Mouse (Mus musculus): ENCODE results near the gene Ywhag. TPM values are rescaled to one million over a fixed set of nuclear protein-coding genes. Genes with fewer than 3 reads are reported as not detected.

The Ywhag gene
- total RNA-seq, 2 experiments from 2014 or later = 1,218 to 1,292 TPM

DNA sequence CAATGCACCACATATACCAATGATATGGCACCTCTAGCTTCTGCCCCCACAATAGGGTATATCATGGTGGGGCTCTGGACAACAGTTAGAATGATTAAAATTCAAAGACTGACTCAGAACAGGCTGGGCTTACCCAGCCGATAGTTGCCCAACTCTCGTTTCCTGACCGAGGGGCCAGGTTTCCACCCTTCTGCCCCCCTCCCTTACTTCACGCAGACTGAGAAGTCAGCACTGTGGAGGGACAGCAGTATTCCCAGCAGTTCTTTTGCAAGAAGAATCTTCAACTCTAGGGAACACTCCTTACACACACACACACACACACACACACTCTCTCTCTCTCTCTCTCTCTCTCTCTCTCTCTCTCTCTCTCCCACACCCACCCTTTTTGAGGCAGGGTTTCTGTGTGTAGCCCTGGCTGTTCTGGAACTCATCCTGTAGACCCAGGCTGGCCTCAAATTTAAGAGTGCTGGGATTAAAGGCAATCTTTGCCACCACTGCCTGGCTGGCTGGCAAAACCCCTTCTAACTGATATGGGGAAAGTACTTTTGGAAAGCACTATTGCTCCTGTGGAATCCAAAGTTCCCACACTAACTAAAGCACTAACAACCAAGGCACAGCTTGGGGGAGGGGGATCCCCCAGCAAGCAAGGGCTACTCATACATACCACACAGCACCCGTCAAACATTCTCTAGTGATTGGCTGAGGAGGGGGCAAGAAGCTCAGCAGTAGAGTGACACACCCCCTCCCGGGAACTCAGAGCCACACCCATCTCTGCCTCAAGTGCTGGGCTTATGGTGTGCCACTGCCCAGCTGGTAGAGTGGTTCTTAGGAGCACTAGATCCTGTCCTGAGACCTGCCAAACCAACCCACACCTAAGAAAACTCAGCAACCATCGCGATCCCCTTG is 28.8 kb downstream of the Ywhag start:
- H3K4me3 ChIP-seq = no peak overlapping the region
- no peak for TF ChIP-seq CTCF (conservative IDR thresholded peaks at IDR 0.05)
- H3K27ac ChIP-seq = peak overlapping the region; percentile 92; the same call in 1 of the 2 replicates
- no peak for DNase-seq (ENCODE audit: low spot score in 2 of 2)

DNA sequence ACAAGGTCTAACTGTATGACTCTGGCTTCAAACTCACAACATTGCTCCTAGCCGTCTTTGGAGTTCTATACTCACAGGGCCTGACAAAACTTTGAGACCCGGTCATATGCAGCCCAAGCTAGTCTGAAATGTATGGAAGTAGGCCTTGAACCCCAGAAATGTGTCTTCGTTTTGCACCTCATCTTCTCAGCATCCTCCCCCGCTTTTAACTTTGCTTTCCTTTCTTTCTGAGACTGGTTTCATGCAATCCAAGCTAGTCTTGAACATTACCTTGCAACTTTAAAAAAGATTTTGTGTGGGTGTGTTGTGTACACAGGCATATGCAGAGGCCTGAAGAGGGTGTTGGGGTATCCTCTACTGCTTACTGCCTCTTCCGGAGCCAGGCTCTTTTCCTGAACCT is 30.2 kb downstream of the Ywhag start:
- TF ChIP-seq CTCF (conservative IDR thresholded peaks at IDR 0.05) = no peak
- H3K27ac ChIP-seq = peak overlapping the region; percentile 92
- peak overlapping the region; percentile 57 for H3K4me3 ChIP-seq
- DNase-seq (ENCODE audit: low spot score in 2 of 2) = no peak

DNA sequence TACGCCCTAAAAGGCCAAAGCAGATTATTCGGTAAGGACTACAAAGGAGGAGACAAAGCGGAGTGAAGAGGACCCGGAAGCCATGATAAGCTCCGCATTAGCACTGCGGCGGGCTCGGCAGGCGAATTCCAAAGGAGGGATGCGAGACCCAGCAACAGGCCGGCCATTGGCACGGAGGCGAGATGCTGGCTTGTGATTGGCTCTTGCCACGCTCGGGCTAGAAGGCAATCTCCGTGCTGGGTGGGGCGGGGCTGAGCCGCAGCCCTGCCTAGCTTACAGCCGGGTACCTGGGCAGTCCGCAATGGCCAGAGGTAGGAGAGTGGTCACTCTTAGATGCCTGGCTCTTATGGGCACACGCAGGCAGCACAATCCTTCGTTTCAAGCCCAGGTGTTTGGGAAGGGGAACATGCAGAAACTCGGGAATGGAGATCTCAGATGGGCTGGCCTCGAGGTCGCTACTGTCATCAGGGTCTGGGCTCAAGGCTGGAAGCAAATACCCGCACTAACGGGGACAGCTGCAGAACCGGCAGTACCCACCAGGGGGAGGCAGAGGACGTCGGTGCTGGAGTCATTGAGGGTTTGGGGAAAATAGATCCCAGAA is 30.8 kb downstream of the Ywhag start:
- H3K27ac ChIP-seq = peak overlapping the region; percentile 92

DNA sequence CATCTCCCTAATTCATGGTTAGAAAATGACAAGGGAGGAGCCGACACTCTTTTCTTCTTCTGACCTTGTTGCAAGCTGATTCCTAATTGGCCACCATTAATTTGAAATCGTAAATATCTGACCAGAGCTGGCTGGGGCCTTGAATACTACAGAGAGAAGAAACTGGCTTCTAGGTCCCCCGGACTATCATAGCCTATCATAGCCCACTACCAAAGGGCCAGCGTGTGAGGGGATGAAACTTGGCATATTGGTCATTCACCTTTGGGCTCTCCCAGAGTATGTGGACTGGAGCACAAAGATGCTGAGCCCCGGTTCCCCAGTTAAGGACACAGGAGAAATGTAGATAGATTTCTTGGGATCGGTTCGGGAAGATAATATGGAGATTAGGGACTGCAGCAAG is 31.4 kb downstream of the Ywhag start:
- TF ChIP-seq CTCF (conservative IDR thresholded peaks at IDR 0.05) = no peak
- no peak for DNase-seq (ENCODE audit: low spot score in 2 of 2)
- Histone ChIP-seq H3K4me3 (peak overlapping the region; percentile 57), H3K27ac (peak overlapping the region; percentile 92)

More for the DNA sequence above, 30.8 kb downstream of the Ywhag start:
- DNase-seq (ENCODE audit: low spot score in 2 of 2) = peak; percentile 95 to 98
- TF ChIP-seq CTCF (conservative IDR thresholded peaks at IDR 0.05) = peak; percentile 99
- peak overlapping the region; percentile 57 for H3K4me3 ChIP-seq

DNA sequence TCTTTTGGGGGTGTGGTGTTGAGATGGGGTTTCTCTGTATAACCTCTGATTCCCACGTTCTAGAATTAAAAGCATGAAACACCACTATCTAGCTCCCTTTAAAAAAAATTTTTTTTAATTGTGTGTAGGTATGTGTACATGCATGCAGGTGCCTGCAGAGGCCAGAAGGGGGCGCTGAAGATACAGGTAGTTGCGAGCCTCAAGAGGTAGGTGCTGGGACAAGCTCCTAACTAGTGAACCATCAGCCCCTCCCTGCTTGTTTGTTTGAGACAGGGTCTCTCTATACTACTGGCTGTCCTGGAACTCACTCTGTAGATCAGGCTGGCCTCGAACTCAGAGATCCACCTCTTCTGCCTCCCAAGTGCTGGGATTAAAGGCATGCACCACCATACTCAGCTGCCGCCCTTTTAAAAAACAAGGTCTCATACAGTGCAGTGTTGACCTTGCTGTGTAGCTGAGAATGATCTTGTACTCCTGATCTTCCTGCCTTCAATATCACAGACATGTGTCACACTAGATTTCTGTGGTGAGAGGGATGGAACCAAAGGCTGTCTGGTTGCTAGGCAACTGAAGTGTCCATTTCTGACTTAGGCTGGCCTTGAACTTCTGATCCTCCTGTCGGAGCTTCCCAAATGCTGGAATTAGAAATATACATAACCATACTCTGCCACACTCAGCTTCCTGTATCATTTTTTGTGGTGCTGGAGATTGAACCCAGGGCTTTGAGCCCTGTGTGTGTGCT is 32.9 kb downstream of the Ywhag start:
- Histone ChIP-seq H3K4me3 (no peak overlapping the region), H3K27ac (no peak overlapping the region)
- no peak for DNase-seq (ENCODE audit: low spot score in 2 of 2)
- TF ChIP-seq CTCF (conservative IDR thresholded peaks at IDR 0.05) = peak; percentile 65

- DNase-seq (ENCODE audit: low spot score in 2 of 2) = no peak
- Histone ChIP-seq H3K27ac (no peak overlapping the region), H3K4me3 (no peak overlapping the region)
- TF ChIP-seq CTCF (conservative IDR thresholded peaks at IDR 0.05) = peak; percentile 66
Measured at GRCm38 (mm10) chr5:135900701-135901100, 33.7 kb downstream of the Ywhag start.

DNA sequence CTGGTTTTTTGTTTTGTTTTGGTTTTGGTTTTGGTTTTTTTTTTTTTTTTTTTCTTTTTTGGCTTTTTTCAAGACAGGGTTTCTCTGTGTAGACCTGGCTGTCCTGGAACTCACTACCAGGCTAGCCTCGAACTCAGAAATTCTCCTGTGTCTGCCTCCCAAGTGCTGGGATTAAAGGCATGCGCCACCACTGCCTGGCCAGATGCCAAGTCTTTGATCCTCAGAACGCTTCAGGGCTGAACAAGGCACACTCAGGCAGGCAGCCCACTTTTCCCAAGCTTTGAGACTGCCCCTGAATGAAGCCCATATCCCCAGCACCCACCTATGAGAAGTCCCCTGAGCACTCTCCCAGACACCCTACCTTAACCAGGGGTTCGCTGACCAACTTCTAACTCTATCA is 34.6 kb downstream of the Ywhag start:
- TF ChIP-seq CTCF (conservative IDR thresholded peaks at IDR 0.05) = no peak
- no peak for DNase-seq (ENCODE audit: low spot score in 2 of 2)
- Histone ChIP-seq H3K4me3 (no peak overlapping the region), H3K27ac (no peak overlapping the region)

DNA sequence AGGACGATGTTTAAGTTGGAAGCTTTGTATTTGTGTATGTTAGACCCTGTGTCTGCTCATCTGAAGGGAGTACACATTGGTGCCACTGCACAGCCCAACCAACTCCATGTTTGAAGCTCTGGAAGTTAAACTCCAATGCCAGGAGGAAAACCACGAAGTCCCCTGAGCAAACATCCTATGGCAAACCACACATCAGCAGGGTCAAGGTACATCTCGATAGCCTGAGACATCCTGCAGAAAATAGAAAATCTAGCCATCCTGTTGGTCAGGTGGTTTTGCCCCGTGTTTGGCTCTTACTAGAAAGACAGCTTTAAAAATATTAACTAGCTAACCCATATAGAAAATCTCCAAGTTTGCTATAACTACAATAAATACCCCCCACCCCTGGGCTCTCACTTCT is 35.4 kb downstream of the Ywhag start:
- TF ChIP-seq CTCF (conservative IDR thresholded peaks at IDR 0.05) = no peak
- DNase-seq (ENCODE audit: low spot score in 2 of 2) = no peak
- Histone ChIP-seq H3K27ac (no peak overlapping the region), H3K4me3 (no peak overlapping the region)

DNA sequence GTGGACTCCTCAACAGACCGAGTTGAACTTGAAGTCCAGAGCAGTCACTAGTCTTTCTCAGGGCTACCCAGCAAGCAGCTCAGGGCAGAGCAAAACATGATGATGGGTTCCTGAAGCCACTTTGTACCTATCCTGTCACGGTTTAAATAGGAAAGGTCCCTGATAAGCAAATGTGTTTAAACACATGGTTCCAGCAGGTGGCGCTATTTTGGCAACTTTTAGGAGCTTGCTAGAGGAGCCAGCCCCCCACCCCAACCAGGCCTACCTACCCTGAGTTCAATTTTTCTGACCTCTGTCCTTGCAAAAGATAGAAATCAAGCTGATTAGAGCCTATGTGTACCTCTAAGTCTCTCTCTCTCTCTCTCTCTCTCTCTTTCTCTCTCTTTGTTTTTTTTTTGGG is 36.4 kb downstream of the Ywhag start:
- no peak overlapping the region for H3K27ac ChIP-seq
- no peak overlapping the region for H3K4me3 ChIP-seq
- TF ChIP-seq CTCF (conservative IDR thresholded peaks at IDR 0.05) = peak; percentile 83
- DNase-seq (ENCODE audit: low spot score in 2 of 2) = peak in 1 of 2 experiments; percentile 59

GRCm38 (mm10) chr5:135894958-135895357 is 39.5 kb downstream of the Ywhag start:
- Histone ChIP-seq H3K4me3 (no peak overlapping the region), H3K27ac (no peak overlapping the region)
- no peak for TF ChIP-seq CTCF (conservative IDR thresholded peaks at IDR 0.05)
- DNase-seq (ENCODE audit: low spot score in 2 of 2) = no peak

GRCm38 (mm10) chr5:135892589-135893351 is 41.6 kb downstream of the Ywhag start:
- Histone ChIP-seq H3K4me3 (no peak overlapping the region), H3K27ac (no peak overlapping the region)
- no peak for TF ChIP-seq CTCF (conservative IDR thresholded peaks at IDR 0.05)
- DNase-seq (ENCODE audit: low spot score in 2 of 2) = no peak

- no peak for TF ChIP-seq CTCF (conservative IDR thresholded peaks at IDR 0.05)
- H3K4me3 ChIP-seq = no peak overlapping the region
- no peak for DNase-seq (ENCODE audit: low spot score in 2 of 2)
- no peak overlapping the region for H3K27ac ChIP-seq
Measured at GRCm38 (mm10) chr5:135890920-135891319, 43.5 kb downstream of the Ywhag start.

All from layer of hippocampus, adult 2 months (tissue).